Mouse (Mus musculus) midbrain, postnatal 0 days (tissue): ENCODE results near the gene Lypd8. TPM values are rescaled to one million over a fixed set of nuclear protein-coding genes. Genes with fewer than 3 reads are reported as not detected.
"Not testable (repeated sequence)": the region's sequence is repeated elsewhere in the genome, so short reads cannot be mapped to it uniquely, and the experiment has no call there.

ENCODE experiments used
- ATAC-seq: fragments of 200-750 bp; cut with Nextera tagmentation; 2 replicates; pipeline ENCODE4 v1.8.0; 2017; ENCODE audit warnings: moderate number of reproducible peaks, mild to moderate bottlenecking, moderate TSS enrichment, moderate library complexity; ENCODE audit not compliant: low FRiP score
- DNase-seq: peaks from one replicate; pipeline ENCODE4 v3.0.0-alpha.2; 2015; ENCODE audit warnings: low spot score
- H3K27ac ChIP-seq: fragments of 300-500 bp; sonication (generic); 2 replicates; pipeline ENCODE4 v1.5.1; 2014; ENCODE audit warnings: low read depth, mild to moderate bottlenecking, low read length, mixed read lengths
- H3K27me3 ChIP-seq: fragments of 300-500 bp; sonication (generic); 2 replicates; pipeline ENCODE4 v1.6.1; 2014; ENCODE audit warnings: low read length, control low read depth, mixed read lengths; ENCODE audit not compliant: insufficient read depth
- H3K36me3 ChIP-seq: fragments of 300-500 bp; sonication (generic); 2 replicates; pipeline ENCODE4 v1.6.1; 2014; ENCODE audit warnings: low read length, control low read depth, mixed read lengths; ENCODE audit not compliant: insufficient read depth
- H3K4me1 ChIP-seq: fragments of 300-500 bp; sonication (generic); 2 replicates; pipeline ENCODE4 v1.6.1; 2014; ENCODE audit warnings: mild to moderate bottlenecking, control low read depth, antibody characterized with exemption, low read length, mixed read lengths; ENCODE audit not compliant: insufficient read depth
- H3K4me2 ChIP-seq: fragments of 300-500 bp; sonication (generic); 2 replicates; pipeline ENCODE4 v1.6.1; 2014; ENCODE audit warnings: low read depth, mild to moderate bottlenecking, low read length, mixed read lengths; ENCODE audit not compliant: poor library complexity, severe bottlenecking
- H3K4me3 ChIP-seq: fragments of 300-500 bp; sonication (generic); 2 replicates; pipeline ENCODE4 v1.5.1; 2014; ENCODE audit warnings: low read depth, mild to moderate bottlenecking, low read length, moderate library complexity
- H3K9ac ChIP-seq: fragments of 300-500 bp; sonication (generic); replicated peaks from 2 replicates; pipeline ENCODE4 v1.6.1; 2014; ENCODE audit warnings: mild to moderate bottlenecking, low read length, moderate library complexity, mixed read lengths; ENCODE audit not compliant: poor library complexity, severe bottlenecking
- H3K9me3 ChIP-seq: fragments of 300-500 bp; sonication (generic); 2 replicates; pipeline ENCODE4 v1.6.1; 2016; ENCODE audit warnings: low read length, control low read depth
- CTCF ChIP-seq: IDR thresholded peaks from 2 replicates; pipeline ENCODE4 v1.5.1; 2016; ENCODE audit warnings: antibody characterized with exemption, mild to moderate bottlenecking
- WGBS: fragments of 180-500 bp; shearing (Covaris S2); extraction: QIAGEN DNeasy Blood & Tissue Kit; methylation state at CpG from one replicate; pipeline ENCODE4 v1.1.7; 2014; 5-methylcytosine and 5-hydroxymethylcytosine counted together
- polyA plus RNA-seq: library from polyadenylated mRNA; unstranded; fragments of >200 nt; fragmentation: Nextera tagmentation; extraction: Ambion mirVana; gene quantifications from 2 replicates; pipeline ENCODE4 v1.2.1, GENCODE M21; 2015
- total RNA-seq: library from RNA; depleted of rRNA; stranded (reverse); fragments of >200 nt; gene quantifications from 2 replicates; pipeline ENCODE4 v1.2.3, GENCODE M21; 2014

Gene Lypd8
- total and polyA plus RNA-seq, 2 experiments from 2014 or later, result not detected

- no peak for DNase-seq
- H3K4me1 ChIP-seq, result no peaks in the 10 kb centered on the region
- H3K27me3 ChIP-seq, result no peaks in the 10 kb centered on the region
- H3K4me2 ChIP-seq, result no peak overlapping the region
- no peak overlapping the region for H3K9ac ChIP-seq
- no peak for ATAC-seq
- no peaks in the 10 kb centered on the region for H3K9me3 ChIP-seq
- no peaks in the 10 kb centered on the region for H3K36me3 ChIP-seq
- 76% methylated on average over 3 of the region's 3 CpGs for WGBS
- no peak overlapping the region for H3K4me3 ChIP-seq
- TF ChIP-seq CTCF, result no peak
- no peak overlapping the region for H3K27ac ChIP-seq
Observed at GRCm38 (mm10) chr11:58354927-58355326, 23.9 kb upstream of the Lypd8 start.

DNA sequence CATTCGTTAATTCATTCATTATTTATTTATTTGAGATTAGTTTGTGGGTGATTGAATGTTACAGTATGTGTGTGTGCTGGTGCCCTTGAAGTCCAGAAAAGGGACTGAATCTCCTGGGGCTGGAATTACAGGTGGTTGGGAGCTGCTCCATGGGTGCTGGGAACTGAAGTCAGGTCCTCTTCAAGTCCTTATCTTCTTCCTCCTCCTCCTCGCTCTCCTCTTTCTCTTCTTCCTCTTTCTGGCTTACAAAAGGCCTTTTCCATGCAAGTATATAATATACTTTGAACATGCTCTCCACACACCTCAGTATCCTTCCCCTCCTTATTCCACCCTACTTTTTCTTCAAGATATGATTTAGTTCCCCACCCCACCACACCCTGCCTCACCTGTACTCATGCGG, 21.8 kb upstream of the Lypd8 start:
- 95% methylated on average over 3 of the region's 3 CpGs for WGBS
- H3K9ac ChIP-seq, result no peak overlapping the region
- no peaks in the 10 kb centered on the region for H3K27me3 ChIP-seq
- no peaks in the 10 kb centered on the region for H3K4me1 ChIP-seq
- ATAC-seq (no peak), DNase-seq (no peak)
- no peaks in the 10 kb centered on the region for H3K36me3 ChIP-seq
- no peaks in the 10 kb centered on the region for H3K9me3 ChIP-seq
- H3K4me2 ChIP-seq, result no peak overlapping the region
- no peak for TF ChIP-seq CTCF
- H3K27ac ChIP-seq, result no peak overlapping the region
- H3K4me3 ChIP-seq, result no peak overlapping the region

DNA sequence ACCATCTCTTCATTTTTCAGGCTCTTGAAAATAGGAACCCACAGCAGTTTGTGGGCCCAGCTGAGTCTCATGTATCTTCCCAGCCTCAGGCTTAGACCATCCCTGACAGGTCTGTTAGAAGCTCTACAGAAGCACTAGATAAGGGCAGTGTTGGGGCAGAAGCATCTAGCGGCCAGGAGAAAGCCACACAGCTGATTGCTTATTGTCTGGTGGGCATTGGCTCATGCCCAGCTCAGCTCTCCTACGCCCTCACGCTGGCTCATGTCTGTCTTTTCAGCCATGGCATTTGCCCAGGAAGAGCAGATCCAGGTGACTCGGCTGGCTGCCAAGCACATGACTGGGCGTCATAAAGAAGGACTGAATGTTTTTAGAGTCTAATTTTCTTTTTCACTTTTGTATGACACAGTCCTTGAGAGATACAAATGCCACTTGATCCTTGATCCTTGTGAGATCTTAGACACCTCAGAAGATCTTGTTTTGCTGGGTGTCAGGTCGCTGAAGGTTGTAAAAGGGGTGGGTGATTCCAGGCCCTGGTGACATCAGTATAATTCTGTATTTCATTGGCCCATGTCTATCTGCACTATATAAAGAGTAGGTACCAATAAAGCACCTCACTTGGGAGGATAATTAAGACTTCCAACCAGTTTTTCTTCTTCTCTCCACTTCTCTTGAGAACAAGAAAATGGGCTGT, 20.9 kb upstream of the Lypd8 start:
- DNase-seq, result no peak
- TF ChIP-seq CTCF, result no peak
- no peak overlapping the region for H3K4me3 ChIP-seq
- WGBS, result 85% methylated on average over 6 of the region's 6 CpGs
- ATAC-seq, result no peak
- no peaks in the 10 kb centered on the region for H3K4me1 ChIP-seq
- no peaks in the 10 kb centered on the region for H3K9me3 ChIP-seq
- H3K4me2 ChIP-seq, result no peak overlapping the region
- H3K36me3 ChIP-seq, result no peaks in the 10 kb centered on the region
- no peak overlapping the region for H3K27ac ChIP-seq
- H3K9ac ChIP-seq, result no peak overlapping the region
- H3K27me3 ChIP-seq, result no peaks in the 10 kb centered on the region

DNA sequence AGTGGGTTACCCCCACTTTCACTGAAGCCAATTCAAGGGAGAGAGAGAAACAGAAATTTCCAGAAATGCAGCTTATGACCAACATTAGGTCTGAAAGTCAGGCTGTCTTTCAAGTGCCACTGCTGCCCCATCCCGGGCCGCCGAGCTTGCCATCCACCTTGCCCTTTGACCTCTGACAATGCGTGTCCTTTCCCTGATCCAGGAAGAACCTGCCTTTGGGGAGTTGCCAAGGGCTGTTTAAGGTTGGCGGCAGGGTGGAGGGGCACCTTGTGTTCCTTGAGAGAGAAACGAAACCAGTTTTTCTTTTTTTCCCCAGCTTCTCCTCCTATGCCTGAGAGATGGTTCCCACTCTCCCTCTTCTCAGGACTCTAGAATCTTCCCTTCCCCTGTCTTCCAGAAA, 16.3 kb upstream of the Lypd8 start:
- DNase-seq, H3K4me1 ChIP-seq, H3K27me3 ChIP-seq, H3K36me3 ChIP-seq, H3K4me2 ChIP-seq, H3K4me3 ChIP-seq, H3K27ac ChIP-seq, ATAC-seq, H3K9me3 ChIP-seq, H3K9ac ChIP-seq: not testable (repeated sequence)
- no CpG with 5 or more reads among the region's 6 CpGs for WGBS

- Histone ChIP-seq H3K9ac (no peak overlapping the region), H3K4me1 (no peaks in the 10 kb centered on the region), H3K4me2 (no peak overlapping the region), H3K36me3 (no peaks in the 10 kb centered on the region), H3K27ac (no peak overlapping the region), H3K27me3 (no peaks in the 10 kb centered on the region), H3K4me3 (no peak overlapping the region), H3K9me3 (no peaks in the 10 kb centered on the region)
- WGBS, result 59% methylated on average over 3 of the region's 3 CpGs
- DNase-seq, result no peak
- ATAC-seq, result no peak
- TF ChIP-seq CTCF, result no peak
Observed at GRCm38 (mm10) chr11:58364454-58364853, 14.4 kb upstream of the Lypd8 start.

- not testable (repeated sequence) for H3K27ac ChIP-seq, H3K4me1 ChIP-seq, H3K27me3 ChIP-seq, DNase-seq, ATAC-seq, H3K4me2 ChIP-seq, H3K9ac ChIP-seq, H3K4me3 ChIP-seq, H3K36me3 ChIP-seq, H3K9me3 ChIP-seq
- WGBS, result no CpG with 5 or more reads among the region's 6 CpGs
Observed at GRCm38 (mm10) chr11:58366191-58366590, 12.7 kb upstream of the Lypd8 start.
